Mouse (Mus musculus): ENCODE measurements around the gene Pitpnc1. TPM values are rescaled to one million over a fixed set of nuclear protein-coding genes. Genes with fewer than 3 reads are reported as not detected.
"Not testable (repeated sequence)": the region's sequence is repeated elsewhere in the genome, so short reads cannot be mapped to it uniquely, and the experiment has no call there.

The Pitpnc1 gene
- 20.0 and 24.4 TPM in 2 replicates for total RNA-seq (2017)

DNA sequence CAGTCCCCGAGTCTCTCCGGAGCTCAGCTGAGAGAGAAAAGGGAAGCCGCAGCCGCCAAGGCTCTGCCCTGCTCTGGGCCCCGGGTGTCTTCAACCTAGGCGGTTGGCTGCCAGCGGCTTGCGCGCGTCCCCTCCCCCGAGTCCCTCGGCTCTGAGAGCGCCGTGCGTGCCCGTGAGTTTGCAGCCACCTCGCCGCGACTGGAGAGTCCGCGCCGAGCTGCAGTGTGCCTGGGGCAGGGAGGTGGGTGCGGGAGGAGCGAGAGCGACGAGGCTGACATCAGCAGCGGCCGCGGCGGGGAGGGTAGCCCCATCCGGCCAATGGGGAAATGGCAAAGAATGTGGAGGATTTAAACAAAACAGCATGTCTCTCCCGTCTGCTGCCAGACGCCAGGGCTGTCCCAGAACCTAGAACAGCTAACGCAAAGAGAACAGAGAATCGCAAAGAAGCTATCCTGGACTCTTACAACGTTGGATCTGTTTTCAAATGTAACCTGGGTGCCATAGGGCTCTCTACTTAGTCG lies at the start of gene Pitpnc1:
TSS of gene Pitpnc1 (minus strand) at position 179 of the 521 bp plus-strand sequence.
- peak; percentile 68 for ATAC-seq (ENCODE audit: extremely low read depth, insufficient number of reproducible peaks, low FRiP score, poor library complexity, severe bottlenecking)

DNA sequence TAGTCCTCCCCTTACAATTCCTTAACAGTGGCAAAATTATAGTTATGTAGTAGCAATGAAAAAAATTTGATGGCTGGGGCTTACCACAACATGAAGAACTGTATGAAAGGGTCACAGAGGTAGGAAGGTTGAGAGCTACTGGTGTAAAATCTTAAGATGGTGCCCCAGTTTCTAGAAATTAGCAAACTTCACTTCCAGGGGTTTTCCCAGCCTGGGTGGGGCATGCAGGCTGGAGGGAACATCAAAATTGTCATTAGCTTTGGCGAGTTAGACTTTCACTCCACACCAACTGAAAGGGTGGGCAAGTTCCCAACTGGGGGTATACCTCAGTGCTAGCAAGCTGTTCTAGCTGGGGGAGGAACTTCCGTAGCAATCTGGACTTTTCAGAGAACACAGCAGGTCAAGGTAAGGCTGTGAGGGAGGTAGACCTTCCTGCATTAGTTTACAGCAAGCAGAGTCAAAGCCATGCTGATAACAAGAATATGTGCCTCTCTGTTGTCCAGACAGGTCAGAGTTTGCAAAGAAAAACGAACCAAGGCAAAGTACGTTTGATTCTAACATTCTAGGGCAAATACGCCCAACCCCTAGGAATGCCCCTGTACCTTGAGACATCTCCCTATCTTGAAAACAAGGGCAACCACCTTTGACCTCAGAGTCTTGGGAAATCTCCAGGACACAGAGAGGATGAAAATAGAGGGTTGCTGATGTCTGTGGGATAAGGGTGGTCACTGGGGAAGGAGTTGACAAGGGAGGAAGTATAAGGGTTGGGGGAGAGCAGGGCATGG lies 48.3 kb upstream of the Pitpnc1 start:
- ATAC-seq (ENCODE audit: extremely low read depth, insufficient number of reproducible peaks, low FRiP score, poor library complexity, severe bottlenecking), result no peak

DNA sequence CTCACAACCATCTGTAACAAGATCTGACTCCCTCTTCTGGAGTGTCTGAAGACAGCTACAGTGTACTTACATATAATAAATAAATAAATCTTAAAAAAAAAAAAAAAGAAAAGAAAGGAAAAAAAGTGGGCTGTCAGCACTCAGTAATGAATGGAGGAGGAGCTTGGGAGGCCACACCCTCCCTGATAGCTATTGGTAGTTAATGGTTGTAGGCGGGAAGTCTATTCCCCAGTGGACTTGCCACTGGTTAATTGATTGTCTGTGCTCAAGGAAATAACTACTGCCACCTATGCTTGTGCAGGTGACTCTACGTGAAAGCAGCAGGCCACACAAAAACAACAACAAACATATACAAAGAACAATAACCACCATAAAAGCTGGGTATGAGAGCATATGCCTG lies 45.9 kb upstream of the Pitpnc1 start:
- ATAC-seq (ENCODE audit: extremely low read depth, insufficient number of reproducible peaks, low FRiP score, poor library complexity, severe bottlenecking), result no peak

DNA sequence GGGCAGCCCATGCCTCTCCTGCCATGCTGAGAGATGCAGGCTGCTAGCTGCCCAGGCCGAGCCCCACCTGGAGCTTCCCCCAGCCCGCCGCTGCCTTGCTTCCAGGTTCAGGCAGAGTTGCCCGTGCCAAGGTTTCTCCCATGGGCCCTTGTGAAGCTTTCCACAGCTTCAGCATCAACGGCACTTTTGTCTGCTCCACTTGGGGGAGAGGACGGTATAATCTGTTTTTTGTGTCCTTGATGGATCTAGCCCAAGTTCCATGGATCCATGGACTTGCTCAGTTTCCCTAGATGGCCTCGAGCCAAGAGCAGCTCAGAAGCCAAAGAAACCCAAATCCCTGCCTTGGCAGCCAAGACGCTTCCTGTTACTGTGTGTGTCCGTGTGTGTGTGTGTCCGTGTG lies 42.5 kb upstream of the Pitpnc1 start:
- ATAC-seq (ENCODE audit: extremely low read depth, insufficient number of reproducible peaks, low FRiP score, poor library complexity, severe bottlenecking), result no peak

DNA sequence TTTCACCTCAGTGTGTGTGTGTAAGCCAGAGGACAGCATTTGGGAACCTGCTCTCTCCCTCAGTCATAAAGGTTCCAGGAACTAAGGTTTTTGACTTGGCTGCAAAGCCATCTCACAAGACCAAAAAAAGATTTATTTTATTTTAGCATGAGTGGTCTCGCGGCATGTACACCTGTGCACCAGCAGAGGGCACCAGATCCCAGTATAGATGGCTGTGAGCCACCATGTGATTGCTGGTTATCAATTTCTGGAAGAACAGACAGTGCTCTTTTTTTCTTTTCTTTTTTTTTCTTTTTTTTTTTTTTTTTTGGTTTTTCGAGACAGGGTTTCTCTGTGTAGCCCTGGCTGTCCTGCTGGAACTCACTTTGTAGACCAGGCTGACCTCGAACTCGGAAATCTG lies 41.5 kb upstream of the Pitpnc1 start:
- peak; percentile 63; the same call in 1 of the 2 replicates for ATAC-seq (ENCODE audit: extremely low read depth, insufficient number of reproducible peaks, low FRiP score, poor library complexity, severe bottlenecking)

DNA sequence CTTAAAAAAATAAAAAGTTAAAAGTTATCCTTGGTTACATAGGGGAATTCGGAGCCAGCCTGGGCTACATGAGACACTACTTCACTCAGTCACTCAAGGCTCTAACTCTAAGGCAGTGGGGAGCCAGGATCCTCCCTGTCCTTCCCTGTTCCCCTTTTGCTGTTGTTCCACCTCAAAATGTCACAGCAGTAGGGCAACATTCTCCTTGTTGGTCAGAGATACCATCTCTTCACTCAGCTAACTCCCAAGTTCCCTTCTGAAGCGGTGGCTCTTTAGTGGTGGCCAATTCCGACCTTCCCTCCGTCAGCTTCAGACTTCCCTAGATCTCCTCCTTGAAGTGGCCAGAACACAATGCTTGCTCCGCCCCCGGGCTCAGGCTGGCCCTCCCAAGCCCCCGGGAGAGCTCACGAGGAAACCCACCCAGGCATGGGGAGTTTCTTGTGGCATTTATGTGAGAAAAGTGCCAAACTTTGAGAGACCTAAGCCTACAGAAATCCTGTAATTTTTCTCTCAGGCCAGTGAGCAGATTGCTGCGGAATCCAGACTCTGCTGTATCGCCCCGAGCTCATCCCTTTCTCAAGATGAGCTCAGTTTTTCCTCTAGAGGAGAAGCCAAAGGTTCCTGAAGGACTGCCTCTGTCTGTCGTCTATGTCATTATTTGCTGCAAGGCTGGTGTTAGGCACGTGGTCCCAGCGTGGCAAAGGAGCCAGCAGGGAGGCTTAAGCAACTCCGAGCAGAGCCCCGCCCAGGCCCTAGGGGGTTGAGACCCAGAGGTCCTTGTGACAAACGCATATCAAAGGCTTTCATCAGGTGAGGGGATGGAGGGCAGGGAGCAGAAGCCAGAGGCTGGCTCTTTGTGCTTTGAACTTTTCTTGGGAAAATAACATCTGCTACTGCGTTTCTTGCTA lies 40.1 kb upstream of the Pitpnc1 start:
- ATAC-seq (ENCODE audit: extremely low read depth, insufficient number of reproducible peaks, low FRiP score, poor library complexity, severe bottlenecking), result no peak

DNA sequence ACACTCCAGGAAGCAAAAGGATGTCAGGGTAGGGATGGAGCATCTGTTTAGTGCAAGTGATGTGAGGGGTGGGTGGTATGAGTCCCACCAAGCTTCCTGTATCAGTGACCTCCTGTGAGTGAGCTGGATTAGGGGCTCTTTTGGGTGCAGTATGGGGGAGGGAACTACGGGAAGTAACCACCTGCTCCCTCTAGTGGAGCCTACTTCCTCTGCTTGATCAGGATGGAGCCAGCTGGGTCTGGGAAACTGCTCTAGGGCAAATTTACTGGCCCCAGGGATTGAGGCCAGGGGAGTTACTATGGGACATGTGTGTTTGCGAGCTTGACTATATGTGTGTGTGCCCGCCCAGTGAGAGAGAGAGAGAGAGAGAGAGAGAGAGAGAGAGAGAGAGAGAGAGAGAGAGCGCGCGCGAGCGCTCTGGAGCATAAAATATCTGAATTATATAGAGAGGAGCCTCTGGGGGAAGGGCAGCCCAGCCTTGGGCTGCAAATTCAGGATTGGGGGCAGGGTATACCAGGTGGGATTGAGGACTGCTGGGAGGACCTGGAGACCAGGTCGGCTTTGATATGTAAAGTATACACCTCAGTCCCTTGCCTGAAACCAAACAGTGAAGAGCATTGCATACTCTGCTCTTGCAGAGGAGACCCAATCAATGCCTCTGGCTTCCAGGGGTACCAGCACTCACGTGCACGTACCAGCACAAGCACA lies 39.3 kb upstream of the Pitpnc1 start:
- no peak for ATAC-seq (ENCODE audit: extremely low read depth, insufficient number of reproducible peaks, low FRiP score, poor library complexity, severe bottlenecking)

DNA sequence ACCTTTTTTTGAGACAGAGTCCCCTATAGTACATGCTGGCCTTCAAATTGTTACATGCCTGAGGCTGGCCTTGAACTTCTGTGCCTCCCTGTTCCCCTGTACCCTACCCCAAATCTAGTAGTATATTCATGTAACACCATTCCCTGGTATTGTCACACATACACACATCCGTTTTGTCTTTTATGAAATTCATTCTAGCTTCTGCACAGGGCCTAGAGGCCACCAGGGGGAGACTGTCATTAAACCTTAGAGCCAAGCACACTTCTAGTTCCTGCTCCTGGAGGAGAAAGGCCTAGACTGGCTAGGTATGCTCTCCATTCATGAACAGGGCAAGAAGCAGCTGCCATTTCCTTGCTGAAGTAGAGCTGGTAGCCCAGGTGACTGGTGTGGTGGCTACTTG lies 35.8 kb upstream of the Pitpnc1 start:
- no peak for ATAC-seq (ENCODE audit: extremely low read depth, insufficient number of reproducible peaks, low FRiP score, poor library complexity, severe bottlenecking)

DNA sequence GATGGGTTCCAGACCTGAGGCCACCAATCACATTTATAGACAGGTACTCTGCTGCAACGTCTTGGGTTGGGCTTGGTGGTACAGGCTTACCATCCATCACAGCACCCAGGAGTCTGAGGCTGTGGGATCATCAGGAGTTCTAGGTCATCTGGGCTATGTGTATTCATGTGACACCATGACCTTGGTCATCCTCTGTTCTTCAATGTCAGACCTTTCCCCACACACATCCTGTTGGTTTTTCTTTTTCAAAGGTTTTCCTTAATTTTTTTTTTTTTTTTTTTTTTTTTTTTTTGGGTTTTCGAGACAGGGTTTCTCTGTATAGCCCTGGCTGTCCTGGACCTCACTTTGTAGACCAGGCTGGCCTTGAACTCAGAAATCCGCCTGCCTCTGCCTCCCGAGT lies 33.9 kb upstream of the Pitpnc1 start:
- ATAC-seq (ENCODE audit: extremely low read depth, insufficient number of reproducible peaks, low FRiP score, poor library complexity, severe bottlenecking), result not testable (repeated sequence)

DNA sequence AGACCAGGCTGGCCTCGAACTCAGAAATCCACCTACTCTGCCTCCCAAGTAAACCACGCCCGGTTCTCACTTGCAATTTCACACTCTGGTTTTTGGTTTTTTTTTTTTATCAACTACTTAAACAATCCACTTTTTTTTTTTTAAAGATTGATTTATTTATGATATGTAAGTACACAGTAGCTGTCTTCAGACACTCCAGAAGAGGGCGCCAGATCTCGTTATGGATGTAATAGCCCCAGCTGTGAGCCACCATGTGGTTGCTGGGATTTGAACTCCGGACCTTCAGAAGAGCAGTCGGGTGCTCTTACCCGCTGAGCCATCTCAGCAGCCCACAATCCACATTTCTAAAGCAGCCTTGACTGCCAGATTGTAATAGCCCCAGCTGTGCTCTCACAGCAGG lies 32.3 kb upstream of the Pitpnc1 start:
- ATAC-seq (ENCODE audit: extremely low read depth, insufficient number of reproducible peaks, low FRiP score, poor library complexity, severe bottlenecking), result no peak

DNA sequence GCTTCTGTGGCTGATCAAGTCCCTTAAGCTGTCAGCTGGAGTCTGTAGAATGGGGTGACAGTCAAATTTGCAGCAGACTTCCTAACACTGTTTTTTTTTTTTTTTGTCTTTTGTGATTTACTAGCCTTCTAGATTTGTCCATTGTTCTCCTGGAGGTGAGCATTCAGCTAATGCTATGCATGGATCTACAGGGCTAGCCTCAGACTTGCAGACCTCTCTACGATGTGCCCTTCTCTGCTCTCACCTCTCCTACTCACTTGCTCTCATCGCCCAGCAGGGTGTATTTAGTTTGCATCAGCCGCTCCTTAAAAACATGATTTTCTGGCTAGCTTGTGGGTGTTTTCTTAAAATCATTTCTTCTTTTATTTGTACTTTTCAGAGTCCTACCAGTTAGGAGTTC lies 13.8 kb upstream of the Pitpnc1 start:
- no peak for ATAC-seq (ENCODE audit: extremely low read depth, insufficient number of reproducible peaks, low FRiP score, poor library complexity, severe bottlenecking)

DNA sequence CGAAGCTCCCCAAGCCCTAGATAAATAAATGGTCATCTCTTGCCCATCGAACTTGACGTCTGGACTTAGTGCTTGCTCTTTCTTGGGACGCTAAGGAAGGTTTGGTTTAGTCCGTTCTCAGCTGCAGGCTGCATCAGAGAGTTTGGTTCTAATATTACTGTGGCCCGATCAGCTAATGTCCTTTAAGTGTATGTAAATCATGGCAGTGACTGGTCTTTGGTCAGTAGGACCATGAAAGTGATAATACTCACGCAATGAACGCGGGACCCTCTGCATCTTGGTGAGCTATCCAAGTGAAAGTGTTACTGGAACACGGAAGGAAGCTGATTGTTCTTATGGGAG lies 9.3 kb upstream of the Pitpnc1 start:
- no peak for ATAC-seq (ENCODE audit: extremely low read depth, insufficient number of reproducible peaks, low FRiP score, poor library complexity, severe bottlenecking)

DNA sequence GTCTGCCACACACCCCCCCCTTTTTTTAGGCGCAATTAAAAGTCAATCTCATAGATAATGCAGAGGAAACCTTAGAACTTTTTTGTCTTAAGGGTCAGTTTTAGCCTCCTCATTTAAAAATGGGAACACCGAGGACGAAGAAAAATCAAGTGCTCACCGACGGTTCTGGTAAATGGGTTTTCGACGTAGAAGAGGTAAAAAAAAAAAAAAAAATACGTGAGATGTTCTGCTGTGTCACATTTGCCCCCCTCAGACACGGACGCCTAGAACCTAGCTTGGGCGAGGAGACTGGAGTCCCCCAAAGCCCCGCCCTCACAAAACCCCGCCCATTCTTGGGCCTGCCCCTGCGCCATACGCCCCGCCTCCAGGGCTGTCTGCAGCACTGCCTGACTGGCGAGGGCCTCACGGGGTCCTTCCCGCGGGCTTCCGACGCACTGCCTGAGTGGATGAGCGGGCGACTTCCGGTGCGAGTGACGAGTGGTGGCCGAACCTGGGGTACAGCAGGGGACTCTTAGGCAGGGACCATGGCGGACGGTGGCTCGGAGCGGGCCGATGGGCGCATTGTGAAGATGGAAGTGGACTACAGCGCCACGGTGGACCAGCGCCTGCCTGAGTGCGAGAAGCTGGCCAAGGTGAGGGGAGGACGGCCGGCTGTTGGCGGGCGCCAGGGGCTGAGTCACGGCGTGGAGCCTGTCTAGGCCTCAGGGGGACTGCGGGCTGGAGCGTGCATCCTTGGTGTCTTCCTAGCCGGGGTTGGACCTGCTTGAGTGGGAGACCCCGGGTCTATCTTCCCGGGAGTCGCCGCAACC lies 8.8 kb upstream of the Pitpnc1 start, which contains the start of gene Psmd12:
TSS of gene Psmd12 (plus strand) at position 432 of the 809 bp plus-strand sequence.
- ATAC-seq (ENCODE audit: extremely low read depth, insufficient number of reproducible peaks, low FRiP score, poor library complexity, severe bottlenecking), result peak; percentile 99

DNA sequence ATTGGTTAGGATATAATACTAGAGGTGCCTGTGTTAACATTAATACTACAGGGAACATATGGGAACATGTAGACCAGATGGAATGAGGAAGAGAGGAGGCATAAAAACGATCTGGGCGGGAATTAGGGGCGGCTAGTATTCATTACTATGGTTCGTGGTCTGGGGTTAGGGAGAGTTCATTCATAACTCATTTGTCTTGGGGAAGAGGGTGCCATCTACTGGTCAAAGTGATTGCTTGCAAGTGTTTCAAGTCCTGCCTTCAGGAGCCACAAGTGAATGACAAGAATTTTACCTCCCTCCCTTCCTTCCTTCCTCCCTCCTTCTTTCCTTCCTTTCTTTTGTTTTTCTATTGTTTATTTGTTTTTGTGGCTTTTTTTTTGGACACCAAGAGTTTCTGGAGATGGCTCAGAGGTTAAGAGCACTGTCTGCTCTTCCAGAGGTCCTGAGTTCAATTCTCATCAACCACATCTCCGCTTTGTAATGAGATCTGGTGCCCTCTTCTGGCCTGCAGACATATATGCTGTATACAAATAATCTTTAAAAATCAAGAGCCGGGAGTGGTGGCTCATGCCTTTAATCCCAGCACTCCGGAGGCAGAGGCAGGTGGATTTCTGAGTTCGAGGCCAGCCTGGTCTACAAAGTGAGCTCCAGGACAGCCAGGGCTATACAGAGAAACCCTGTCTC lies 2.8 kb upstream of the Pitpnc1 start:
- peak; percentile 65 for ATAC-seq (ENCODE audit: extremely low read depth, insufficient number of reproducible peaks, low FRiP score, poor library complexity, severe bottlenecking)

DNA sequence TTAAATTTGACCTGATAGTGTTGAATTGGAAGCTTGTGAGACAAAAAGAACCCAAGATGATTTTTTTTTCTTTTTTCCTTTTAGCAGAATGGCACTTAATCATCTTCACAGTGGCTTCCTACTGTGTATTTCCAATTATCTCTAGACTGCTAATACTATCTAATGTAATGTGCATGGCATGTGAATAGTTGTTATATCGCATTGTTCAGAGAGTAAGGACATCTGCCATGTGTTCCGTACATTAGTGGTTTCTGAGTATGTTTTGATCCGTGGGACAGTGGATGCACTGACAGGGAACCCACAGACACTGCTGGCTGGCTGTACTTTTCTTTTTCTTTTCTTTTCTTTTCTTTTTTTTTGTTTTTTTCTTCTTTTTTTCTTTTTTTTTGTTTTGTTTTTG lies 1.8 kb upstream of the Pitpnc1 start:
- no peak for ATAC-seq (ENCODE audit: extremely low read depth, insufficient number of reproducible peaks, low FRiP score, poor library complexity, severe bottlenecking)

DNA sequence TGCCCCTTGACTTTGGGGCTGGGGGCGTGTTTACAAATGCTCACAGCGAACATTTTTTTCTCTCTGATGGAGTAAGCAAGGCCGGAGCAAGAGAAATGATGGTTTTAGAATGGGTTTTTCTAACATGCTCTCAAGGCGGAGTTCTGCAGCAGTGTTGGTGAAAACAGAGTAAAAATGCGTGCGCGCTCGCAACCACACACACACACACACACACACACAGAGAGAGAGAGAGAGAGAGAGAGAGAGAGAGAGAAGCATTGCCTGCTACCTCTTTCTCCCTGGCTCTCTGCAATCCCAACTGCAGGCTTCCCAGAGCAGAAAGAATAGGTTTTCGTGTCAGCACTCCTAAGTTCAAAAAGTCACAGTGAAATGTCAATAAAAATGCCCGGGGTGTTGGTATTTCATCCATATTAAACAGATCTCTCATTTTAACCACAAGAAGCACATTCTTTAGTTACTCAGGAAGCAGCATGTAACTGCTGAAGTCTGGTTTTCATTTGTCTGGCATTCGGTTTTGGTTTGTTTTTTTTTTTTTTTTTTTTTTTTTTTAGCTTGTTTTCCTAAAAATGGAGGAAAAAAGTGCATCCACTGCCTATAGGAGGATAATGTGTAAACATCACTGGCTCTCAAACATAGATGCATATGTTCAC lies 697 bp upstream of the Pitpnc1 start:
- no peak for ATAC-seq (ENCODE audit: extremely low read depth, insufficient number of reproducible peaks, low FRiP score, poor library complexity, severe bottlenecking)

DNA sequence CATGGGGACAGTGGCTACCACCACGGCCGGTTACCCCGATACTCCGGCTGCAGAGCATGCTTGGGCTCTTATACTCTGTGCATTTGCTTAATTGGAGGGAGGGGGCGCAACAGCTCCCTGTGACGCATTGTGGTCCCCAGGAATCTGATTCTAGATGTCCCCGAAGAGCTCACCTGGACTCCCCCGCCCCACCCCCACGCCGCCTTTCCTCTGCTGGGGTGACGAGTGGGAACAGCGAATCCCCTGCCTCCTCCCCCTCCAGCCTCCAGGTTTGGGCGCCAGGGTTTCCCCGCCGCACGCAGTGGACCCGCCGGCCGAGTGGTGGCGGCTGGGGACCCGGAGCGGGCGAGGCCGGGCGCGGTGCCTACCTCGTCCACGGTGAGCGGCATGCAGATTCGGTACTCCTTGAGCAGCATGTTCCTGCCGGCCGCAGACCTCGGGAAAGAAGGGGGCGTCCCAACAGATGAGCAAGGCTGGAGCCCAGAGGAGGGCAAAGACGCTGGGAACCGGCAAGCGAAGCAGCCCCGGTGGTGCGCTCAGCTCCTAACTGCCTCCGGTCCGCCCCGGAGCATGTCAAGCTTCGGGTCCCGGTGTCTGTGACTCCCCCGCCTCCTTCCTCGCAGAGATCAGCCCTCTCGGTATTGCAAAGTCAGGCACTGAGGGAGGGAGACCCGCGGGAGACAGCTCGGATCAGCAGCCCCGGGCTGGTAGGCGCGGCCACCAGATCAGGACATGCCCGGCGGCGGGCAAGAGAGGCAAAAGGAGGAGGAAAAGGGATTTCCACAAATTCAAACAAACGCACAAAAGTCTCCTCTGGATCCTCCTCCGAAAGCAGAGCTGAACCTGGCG lies 752 bp downstream of the Pitpnc1 start:
- no peak; the same call in 1 of the 2 replicates for ATAC-seq (ENCODE audit: extremely low read depth, insufficient number of reproducible peaks, low FRiP score, poor library complexity, severe bottlenecking)
